Mouse (Mus musculus): ENCODE results near the gene Slc7a5. TPM values are rescaled to one million over a fixed set of nuclear protein-coding genes. Genes with fewer than 3 reads are reported as not detected.

The Slc7a5 gene
- polyA plus RNA-seq, 1 experiment: 112 TPM

GRCm38 (mm10) chr8:121868196-121868595 is 39.3 kb downstream of the Slc7a5 start:
- H3K4me3 ChIP-seq (ENCODE audit: insufficient read depth, poor library complexity, severe bottlenecking): no peak overlapping the region
- H3K36me3 ChIP-seq (ENCODE audit: control insufficient read depth, insufficient read depth): no peaks in the 10 kb centered on the region
- TF ChIP-seq MYOD1 (IDR thresholded peaks at IDR 0.05; ENCODE audit: control insufficient read depth, insufficient read length, low read depth) (no peak), MYOG (IDR thresholded peaks at IDR 0.05; ENCODE audit: control insufficient read depth, extremely low read depth, insufficient read length) (no peak), MAX (IDR thresholded peaks at IDR 0.05) (no peak), CTCF (IDR thresholded peaks at IDR 0.05; ENCODE audit: control insufficient read depth, insufficient read depth, insufficient read length) (no peak), FOSL1 (IDR thresholded peaks at IDR 0.05; ENCODE audit: insufficient read depth, low read length, poor library complexity, severe bottlenecking) (no peak), USF1 (IDR thresholded peaks at IDR 0.05; ENCODE audit: low read depth) (no peak), CEBPB (IDR thresholded peaks at IDR 0.05; ENCODE audit: low read depth) (no peak)
- H3ac ChIP-seq (ENCODE audit: control insufficient read depth, insufficient read length, low read depth): no peak overlapping the region
- no peaks in the 10 kb centered on the region for H3K27me3 ChIP-seq (ENCODE audit: control insufficient read depth, insufficient read depth, insufficient read length)
- no peaks in the 10 kb centered on the region for H3K79me3 ChIP-seq (ENCODE audit: low read depth)
- no peaks in the 10 kb centered on the region for H3K79me2 ChIP-seq (ENCODE audit: control insufficient read depth, insufficient read depth)

DNA sequence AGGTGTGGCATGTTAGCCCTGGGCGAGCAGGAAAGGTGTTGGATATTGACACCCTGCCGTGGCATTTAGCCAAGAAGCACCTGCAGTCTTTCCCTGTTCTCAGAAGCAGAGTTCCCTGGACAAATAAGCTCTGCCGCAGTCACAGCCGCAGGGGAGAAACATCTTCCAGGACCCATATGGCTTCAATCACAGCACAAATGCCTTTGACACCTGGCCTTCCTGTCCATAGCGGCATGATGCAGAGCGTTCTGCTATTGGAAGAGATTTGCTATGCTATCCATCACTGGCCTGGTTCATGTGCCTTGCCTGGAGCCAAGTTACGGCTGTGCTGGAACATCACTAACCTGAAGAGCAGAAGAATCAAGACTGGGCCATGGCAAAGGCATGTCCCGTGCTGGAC is 42.1 kb downstream of the Slc7a5 start:
- Histone ChIP-seq H3K79me3 (ENCODE audit: low read depth) (no peaks in the 10 kb centered on the region), H3K79me2 (ENCODE audit: control insufficient read depth, insufficient read depth) (no peaks in the 10 kb centered on the region), H3ac (ENCODE audit: control insufficient read depth, insufficient read length, low read depth) (no peak overlapping the region), H3K27me3 (ENCODE audit: control insufficient read depth, insufficient read depth, insufficient read length) (no peaks in the 10 kb centered on the region), H3K4me3 (ENCODE audit: insufficient read depth, poor library complexity, severe bottlenecking) (no peak overlapping the region), H3K36me3 (ENCODE audit: control insufficient read depth, insufficient read depth) (no peaks in the 10 kb centered on the region)
- TF ChIP-seq FOSL1 (IDR thresholded peaks at IDR 0.05; ENCODE audit: insufficient read depth, low read length, poor library complexity, severe bottlenecking) (no peak), CTCF (IDR thresholded peaks at IDR 0.05; ENCODE audit: control insufficient read depth, insufficient read depth, insufficient read length) (no peak), MYOG (IDR thresholded peaks at IDR 0.05; ENCODE audit: control insufficient read depth, extremely low read depth, insufficient read length) (no peak), USF1 (IDR thresholded peaks at IDR 0.05; ENCODE audit: low read depth) (no peak), CEBPB (IDR thresholded peaks at IDR 0.05; ENCODE audit: low read depth) (no peak), MAX (IDR thresholded peaks at IDR 0.05) (no peak), MYOD1 (IDR thresholded peaks at IDR 0.05; ENCODE audit: control insufficient read depth, insufficient read length, low read depth) (no peak)

DNA sequence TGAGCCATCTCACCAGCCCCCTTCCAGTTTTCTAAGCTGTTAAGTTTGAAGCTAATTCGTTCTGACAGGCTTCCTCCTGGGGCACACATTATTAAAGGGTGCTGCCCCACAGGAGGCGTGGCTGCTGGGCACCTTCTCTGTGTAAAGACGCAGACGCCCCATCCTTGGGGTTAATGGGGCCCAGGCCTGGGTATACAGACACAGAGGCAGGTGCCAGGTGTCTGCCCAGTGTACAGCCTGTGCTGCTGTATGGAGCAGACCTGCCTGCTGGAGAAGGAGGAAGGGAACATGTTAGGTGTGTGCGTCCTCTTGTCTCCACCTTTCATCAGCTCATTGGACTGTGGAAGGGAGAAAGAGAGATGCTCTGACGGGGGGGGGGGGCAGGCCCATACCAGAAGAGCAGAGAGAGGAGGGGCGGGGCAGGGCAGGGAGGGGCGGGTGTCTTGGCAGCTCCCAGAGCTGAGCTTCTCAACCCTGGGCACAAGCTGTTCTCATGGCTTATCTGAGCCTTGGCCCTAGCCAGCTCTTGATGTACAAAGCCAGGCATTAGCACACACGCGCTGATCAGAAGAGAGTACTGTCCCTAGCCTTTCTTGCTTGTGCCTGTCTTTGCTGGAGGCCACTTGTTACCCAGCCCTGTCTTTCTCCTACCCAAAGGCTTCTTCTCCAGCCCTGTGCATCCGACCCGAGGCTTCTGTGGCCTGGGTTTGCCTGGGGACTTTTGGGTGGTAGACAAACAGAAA is 45.5 kb downstream of the Slc7a5 start:
- H3K4me3 ChIP-seq (ENCODE audit: insufficient read depth, poor library complexity, severe bottlenecking): no peak overlapping the region
- H3K36me3 ChIP-seq (ENCODE audit: control insufficient read depth, insufficient read depth): no peaks in the 10 kb centered on the region
- no peak for TF ChIP-seq MAX (IDR thresholded peaks at IDR 0.05)
- TF ChIP-seq USF1 (IDR thresholded peaks at IDR 0.05; ENCODE audit: low read depth): no peak
- TF ChIP-seq FOSL1 (IDR thresholded peaks at IDR 0.05; ENCODE audit: insufficient read depth, low read length, poor library complexity, severe bottlenecking): no peak
- TF ChIP-seq CTCF (IDR thresholded peaks at IDR 0.05; ENCODE audit: control insufficient read depth, insufficient read depth, insufficient read length): no peak
- no peak for TF ChIP-seq CEBPB (IDR thresholded peaks at IDR 0.05; ENCODE audit: low read depth)
- TF ChIP-seq MYOD1 (IDR thresholded peaks at IDR 0.05; ENCODE audit: control insufficient read depth, insufficient read length, low read depth): no peak
- no peak for TF ChIP-seq MYOG (IDR thresholded peaks at IDR 0.05; ENCODE audit: control insufficient read depth, extremely low read depth, insufficient read length)
- H3K79me3 ChIP-seq (ENCODE audit: low read depth): no peaks in the 10 kb centered on the region
- no peaks in the 10 kb centered on the region for H3K27me3 ChIP-seq (ENCODE audit: control insufficient read depth, insufficient read depth, insufficient read length)
- H3ac ChIP-seq (ENCODE audit: control insufficient read depth, insufficient read length, low read depth): no peak overlapping the region
- no peaks in the 10 kb centered on the region for H3K79me2 ChIP-seq (ENCODE audit: control insufficient read depth, insufficient read depth)

- Histone ChIP-seq H3ac (ENCODE audit: control insufficient read depth, insufficient read length, low read depth) (no peak overlapping the region), H3K36me3 (ENCODE audit: control insufficient read depth, insufficient read depth) (no peaks in the 10 kb centered on the region), H3K27me3 (ENCODE audit: control insufficient read depth, insufficient read depth, insufficient read length) (no peaks in the 10 kb centered on the region), H3K4me3 (ENCODE audit: insufficient read depth, poor library complexity, severe bottlenecking) (no peak overlapping the region), H3K79me2 (ENCODE audit: control insufficient read depth, insufficient read depth) (no peaks in the 10 kb centered on the region), H3K79me3 (ENCODE audit: low read depth) (no peaks in the 10 kb centered on the region)
- TF ChIP-seq FOSL1 (IDR thresholded peaks at IDR 0.05; ENCODE audit: insufficient read depth, low read length, poor library complexity, severe bottlenecking) (no peak), MYOG (IDR thresholded peaks at IDR 0.05; ENCODE audit: control insufficient read depth, extremely low read depth, insufficient read length) (no peak), MAX (IDR thresholded peaks at IDR 0.05) (no peak), CTCF (IDR thresholded peaks at IDR 0.05; ENCODE audit: control insufficient read depth, insufficient read depth, insufficient read length) (no peak), CEBPB (IDR thresholded peaks at IDR 0.05; ENCODE audit: low read depth) (no peak), USF1 (IDR thresholded peaks at IDR 0.05; ENCODE audit: low read depth) (no peak), MYOD1 (IDR thresholded peaks at IDR 0.05; ENCODE audit: control insufficient read depth, insufficient read length, low read depth) (no peak)
Observed at GRCm38 (mm10) chr8:121861276-121861675, 46.2 kb downstream of the Slc7a5 start.

DNA sequence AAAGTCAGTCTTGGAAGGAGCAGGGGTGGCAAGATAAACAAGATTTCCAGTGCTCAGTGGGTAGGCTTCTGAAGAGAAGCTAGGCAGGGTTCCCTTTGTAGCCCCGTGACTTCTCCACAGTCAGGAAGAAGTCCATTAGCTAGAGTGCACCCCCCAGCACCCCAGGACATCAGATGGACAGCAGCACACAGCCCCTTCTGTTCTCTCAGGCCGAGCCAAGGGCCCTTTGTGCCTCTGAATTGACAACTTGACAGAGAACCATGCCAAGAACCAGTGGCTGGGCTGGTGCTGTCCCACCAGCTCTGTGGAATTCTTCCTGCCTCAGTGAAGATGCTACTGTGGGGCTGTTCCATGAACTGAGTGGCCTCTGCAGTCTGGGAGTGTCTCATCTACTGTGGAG is 49.7 kb downstream of the Slc7a5 start:
- Histone ChIP-seq H3K36me3 (ENCODE audit: control insufficient read depth, insufficient read depth) (no peaks in the 10 kb centered on the region), H3K4me3 (ENCODE audit: insufficient read depth, poor library complexity, severe bottlenecking) (no peak overlapping the region), H3ac (ENCODE audit: control insufficient read depth, insufficient read length, low read depth) (no peak overlapping the region), H3K27me3 (ENCODE audit: control insufficient read depth, insufficient read depth, insufficient read length) (no peaks in the 10 kb centered on the region), H3K79me3 (ENCODE audit: low read depth) (no peaks in the 10 kb centered on the region), H3K79me2 (ENCODE audit: control insufficient read depth, insufficient read depth) (no peaks in the 10 kb centered on the region)
- TF ChIP-seq MYOG (IDR thresholded peaks at IDR 0.05; ENCODE audit: control insufficient read depth, extremely low read depth, insufficient read length) (no peak), MAX (IDR thresholded peaks at IDR 0.05) (no peak), CTCF (IDR thresholded peaks at IDR 0.05; ENCODE audit: control insufficient read depth, insufficient read depth, insufficient read length) (no peak), MYOD1 (IDR thresholded peaks at IDR 0.05; ENCODE audit: control insufficient read depth, insufficient read length, low read depth) (no peak), FOSL1 (IDR thresholded peaks at IDR 0.05; ENCODE audit: insufficient read depth, low read length, poor library complexity, severe bottlenecking) (no peak), USF1 (IDR thresholded peaks at IDR 0.05; ENCODE audit: low read depth) (no peak), CEBPB (IDR thresholded peaks at IDR 0.05; ENCODE audit: low read depth) (no peak)

All from C2C12 (cell line).